Mouse (Mus musculus) thymus, adult 2 months (tissue): ENCODE results near the gene A930033H14Rik.

Experiments
- CTCF ChIP-seq: fragments of 200-500 bp; IDR thresholded peaks from 2 replicates; pipeline ENCODE4 v1.5.1; 2012; ENCODE audit warnings: mild to moderate bottlenecking, control low read depth, low read length, moderate library complexity, borderline replicate concordance; ENCODE audit not compliant: control insufficient read depth, poor library complexity, insufficient read depth; ENCODE audit errors: extremely low read depth
- POLR2A ChIP-seq: fragments of 200-500 bp; IDR thresholded peaks from 2 replicates; pipeline ENCODE4 v1.6.1; 2012; ENCODE audit warnings: mild to moderate bottlenecking, low read length, control low read depth, moderate library complexity; ENCODE audit not compliant: control insufficient read depth, poor library complexity, insufficient read depth; ENCODE audit errors: extremely low read depth

DNA sequence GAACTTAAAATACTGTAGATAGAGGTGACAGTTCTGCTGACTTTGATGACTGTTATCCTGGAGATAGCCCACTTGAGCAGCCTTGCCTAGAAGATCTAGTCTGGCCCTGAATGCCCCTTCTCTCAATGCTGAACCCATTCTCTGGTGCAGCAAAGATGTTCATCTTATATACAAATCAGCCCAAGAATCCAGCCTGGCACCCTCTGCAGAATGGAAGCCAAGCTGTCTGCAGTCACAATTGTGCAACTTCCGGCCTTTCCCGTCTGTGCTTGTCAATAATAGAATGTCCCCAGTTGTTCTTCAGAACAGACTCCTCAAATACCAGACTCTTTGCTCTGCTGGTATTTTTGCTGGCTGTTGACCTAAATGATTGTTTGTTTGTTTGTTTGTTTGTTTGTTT, 27.6 kb upstream of the A930033H14Rik start:
- TF ChIP-seq CTCF (no peak), POLR2A (no peak)
